Mouse (Mus musculus) C2C12 (cell line): Measurements from ENCODE around the gene Gxylt2. TPM values are rescaled to one million over a fixed set of nuclear protein-coding genes. Genes with fewer than 3 reads are reported as not detected.

Experiments
- H3K27me3 ChIP-seq: one replicate; pipeline ENCODE4 v1.6.1; 2011; ENCODE audit not compliant: control insufficient read depth, insufficient read depth, insufficient read length
- H3K36me3 ChIP-seq: one replicate; pipeline ENCODE4 v1.6.1; 2011; ENCODE audit not compliant: control insufficient read depth, insufficient read depth
- H3K4me3 ChIP-seq: one replicate; pipeline ENCODE4 v1.5.1; 2011; ENCODE audit warnings: mild to moderate bottlenecking, control low read depth; ENCODE audit not compliant: poor library complexity, insufficient read depth, severe bottlenecking
- H3K79me2 ChIP-seq: one replicate; pipeline ENCODE4 v1.6.1; 2011; ENCODE audit not compliant: control insufficient read depth, insufficient read depth
- H3K79me3 ChIP-seq: one replicate; pipeline ENCODE4 v1.6.1; 2011; ENCODE audit warnings: low read depth, control low read depth
- H3ac ChIP-seq: one replicate; pipeline ENCODE3; 2011; ENCODE audit warnings: low read depth; ENCODE audit not compliant: control insufficient read depth, insufficient read length
- CEBPB ChIP-seq: IDR thresholded peaks from one replicate; pipeline ENCODE4 v1.6.1; 2011; ENCODE audit warnings: low read depth, mild to moderate bottlenecking, control low read depth, moderate library complexity
- CTCF ChIP-seq: IDR thresholded peaks from one replicate; pipeline ENCODE4 v1.5.1; 2011; ENCODE audit not compliant: control insufficient read depth, insufficient read depth, insufficient read length
- FOSL1 ChIP-seq: IDR thresholded peaks from one replicate; pipeline ENCODE4 v1.8.0; 2011; ENCODE audit warnings: mild to moderate bottlenecking, low read length; ENCODE audit not compliant: poor library complexity, insufficient read depth, severe bottlenecking
- MAX ChIP-seq: IDR thresholded peaks from one replicate; pipeline ENCODE4 v1.6.1; 2011; ENCODE audit warnings: mild to moderate bottlenecking, control low read depth
- MYOD1 ChIP-seq: IDR thresholded peaks from one replicate; pipeline ENCODE4 v1.6.1; 2011; ENCODE audit warnings: low read depth; ENCODE audit not compliant: control insufficient read depth, insufficient read length
- MYOG ChIP-seq: IDR thresholded peaks from one replicate; pipeline ENCODE4 v1.6.1; 2011; ENCODE audit not compliant: control insufficient read depth, insufficient read length; ENCODE audit errors: extremely low read depth
- USF1 ChIP-seq: IDR thresholded peaks from one replicate; pipeline ENCODE4 v1.6.1; 2011; ENCODE audit warnings: low read depth, mild to moderate bottlenecking, control low read depth, moderate library complexity
- polyA plus RNA-seq: library from polyadenylated mRNA; unstranded; fragments of >200 nt; fragmentation: generic; extraction: Trizol; gene quantifications from one replicate; pipeline ENCODE4 v1.2.1, GENCODE M21; 2012; ENCODE audit warnings: missing spikeins

Gene Gxylt2
- polyA plus RNA-seq, 1 experiment, result 3.5 TPM

GRCm38 (mm10) chr6:100826046-100826445 lies 121.5 kb downstream of the Gxylt2 start:
- no peaks in the 10 kb centered on the region for H3K79me3 ChIP-seq
- H3K79me2 ChIP-seq, result no peaks in the 10 kb centered on the region
- no peaks in the 10 kb centered on the region for H3K36me3 ChIP-seq
- no peak overlapping the region for H3K4me3 ChIP-seq
- TF ChIP-seq USF1 (no peak), MYOD1 (peak; percentile 29)
- no peaks in the 10 kb centered on the region for H3K27me3 ChIP-seq
- no peak overlapping the region for H3ac ChIP-seq

DNA sequence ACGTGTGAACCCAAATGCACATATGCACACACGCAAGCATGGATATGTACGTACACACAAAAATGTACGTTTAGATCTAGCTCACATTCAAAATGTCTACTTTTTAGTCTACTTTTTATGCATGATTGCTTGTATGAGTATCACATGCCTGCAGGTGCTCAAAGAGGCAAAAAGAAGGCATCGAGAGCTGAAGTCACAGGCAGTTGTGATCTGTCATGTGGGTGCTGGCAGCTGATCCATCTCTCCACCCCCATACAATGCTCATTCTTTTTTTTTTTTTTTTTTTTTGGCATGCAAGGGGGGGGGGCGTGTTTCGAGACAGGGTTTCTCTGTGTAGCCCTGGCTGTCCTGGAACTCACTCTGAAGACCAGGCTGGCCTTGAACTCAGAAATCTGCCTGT lies 124.0 kb downstream of the Gxylt2 start:
- Histone ChIP-seq H3K79me2 (no peaks in the 10 kb centered on the region), H3K36me3 (no peaks in the 10 kb centered on the region), H3ac (no peak overlapping the region), H3K4me3 (no peak overlapping the region), H3K79me3 (peaks cover 1% of the 10 kb centered on the region), H3K27me3 (no peaks in the 10 kb centered on the region)
- TF ChIP-seq MAX (no peak), USF1 (no peak), MYOD1 (no peak), MYOG (no peak), CEBPB (no peak), CTCF (no peak), FOSL1 (no peak)

DNA sequence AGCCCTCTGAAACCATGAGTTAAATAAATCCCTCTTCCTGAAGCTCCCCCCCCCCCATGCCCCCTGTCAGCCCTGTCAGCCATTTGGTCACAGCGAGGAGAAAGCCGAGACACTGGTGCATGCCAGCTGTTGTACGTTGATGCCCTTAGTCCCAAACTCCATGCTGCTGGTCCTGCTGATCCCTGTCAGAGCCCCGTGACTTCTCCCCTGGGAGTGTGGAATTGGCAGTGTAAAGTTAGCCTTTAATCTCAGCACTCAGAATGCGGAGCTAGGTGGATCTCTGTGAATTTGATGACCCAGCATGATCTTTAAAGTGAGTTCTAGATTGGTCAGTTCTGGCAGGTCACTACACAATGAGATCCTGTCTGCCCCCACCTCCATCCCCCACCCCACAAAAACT lies 125.2 kb downstream of the Gxylt2 start:
- no peak for TF ChIP-seq CEBPB
- H3K4me3 ChIP-seq, result no peak overlapping the region
- H3ac ChIP-seq, result no peak overlapping the region
- H3K79me3 ChIP-seq, result peaks cover 10% of the 10 kb centered on the region
- H3K79me2 ChIP-seq, result peaks cover 10% of the 10 kb centered on the region
- H3K36me3 ChIP-seq, result peaks cover 2% of the 10 kb centered on the region
- no peaks in the 10 kb centered on the region for H3K27me3 ChIP-seq

- peaks cover 16% of the 10 kb centered on the region for H3K36me3 ChIP-seq
- H3ac ChIP-seq, result no peak overlapping the region
- TF ChIP-seq CTCF, result no peak
- peaks cover 24% of the 10 kb centered on the region for H3K79me3 ChIP-seq
- no peak overlapping the region for H3K4me3 ChIP-seq
- H3K27me3 ChIP-seq, result no peaks in the 10 kb centered on the region
- peaks cover 24% of the 10 kb centered on the region for H3K79me2 ChIP-seq
Observed at GRCm38 (mm10) chr6:100831188-100831587, 126.7 kb downstream of the Gxylt2 start.

DNA sequence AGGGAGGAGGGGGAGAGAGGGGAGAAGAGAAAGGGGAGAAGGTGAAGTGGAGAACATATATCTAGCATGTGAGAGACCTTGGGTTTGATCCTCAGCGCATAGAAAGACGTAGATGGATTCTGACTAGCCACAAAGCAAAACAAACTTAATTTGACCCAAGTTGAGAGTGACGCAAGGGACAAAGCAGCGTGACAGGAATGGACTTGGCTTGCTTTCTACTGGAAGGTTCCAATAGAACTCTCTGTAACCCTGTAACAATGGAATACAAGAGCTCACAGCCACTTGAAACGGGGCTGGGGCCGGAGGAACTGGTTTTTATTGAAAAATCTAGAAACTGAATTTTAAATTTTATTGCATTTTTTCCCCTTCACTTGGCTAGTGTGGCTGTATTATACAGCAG lies 127.2 kb downstream of the Gxylt2 start:
- TF ChIP-seq FOSL1 (no peak), MAX (no peak), MYOG (no peak), MYOD1 (no peak), USF1 (no peak), CEBPB (no peak), CTCF (no peak)

GRCm38 (mm10) chr6:100833355-100833754 lies 128.8 kb downstream of the Gxylt2 start, which contains the start of gene Ppp4r2:
Ppp4r2 (plus strand) TSS chr6:100833622.
- TF ChIP-seq USF1 (no peak), MAX (peak; percentile 59), MYOG (no peak), MYOD1 (peak; percentile 47), CEBPB (no peak)

More for the DNA sequence above, 127.2 kb downstream of the Gxylt2 start:
- H3K79me2 ChIP-seq, result peaks cover 30% of the 10 kb centered on the region
- peaks cover 30% of the 10 kb centered on the region for H3K79me3 ChIP-seq
- peaks cover 22% of the 10 kb centered on the region for H3K36me3 ChIP-seq
- no peak overlapping the region for H3K4me3 ChIP-seq
- H3ac ChIP-seq, result no peak overlapping the region
- H3K27me3 ChIP-seq, result no peaks in the 10 kb centered on the region

DNA sequence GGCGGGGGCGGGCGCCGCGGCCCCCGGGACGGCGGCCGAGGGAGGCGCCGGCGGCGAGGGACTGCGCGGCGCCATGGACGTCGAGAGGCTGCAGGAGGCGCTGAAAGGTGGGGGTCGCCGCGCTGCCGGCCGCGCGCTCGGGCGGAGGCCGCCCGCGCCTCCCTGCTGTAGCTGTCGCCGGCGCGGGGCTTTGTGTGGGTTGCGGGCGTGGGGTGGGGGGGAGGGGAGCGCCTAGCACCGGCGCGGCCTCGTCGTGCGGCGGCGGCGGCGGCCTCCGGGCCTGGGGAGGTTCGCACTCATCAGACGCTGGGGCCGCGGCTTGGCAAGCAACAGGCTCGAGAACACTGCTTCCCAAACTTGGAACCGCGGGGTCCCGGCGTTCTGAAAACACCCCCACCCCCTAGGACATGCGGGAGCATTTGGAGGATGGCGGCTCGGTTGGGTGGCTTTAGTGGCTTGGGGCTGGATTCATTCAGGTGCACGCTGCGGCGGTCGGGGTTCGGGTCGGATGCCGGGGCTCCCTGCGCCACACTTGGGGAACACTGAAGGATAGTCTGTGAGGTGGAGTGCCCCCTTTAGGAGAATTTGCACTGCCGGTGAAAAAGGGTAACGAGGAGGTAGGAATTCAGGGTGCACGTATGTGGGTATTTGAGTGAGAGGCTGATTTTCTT lies 129.4 kb downstream of the Gxylt2 start:
- Histone ChIP-seq H3K79me3 (peaks cover 51% of the 10 kb centered on the region), H3K36me3 (peaks cover 43% of the 10 kb centered on the region), H3K27me3 (no peaks in the 10 kb centered on the region), H3K79me2 (peaks cover 52% of the 10 kb centered on the region), H3K4me3 (peak overlapping the region; percentile 77), H3ac (peak overlapping the region; percentile 76)
- TF ChIP-seq CTCF (peak; percentile 40), FOSL1 (no peak), MYOG (no peak)

More at GRCm38 (mm10) chr6:100833355-100833754, 128.8 kb downstream of the Gxylt2 start, which contains the start of gene Ppp4r2:
- no peaks in the 10 kb centered on the region for H3K27me3 ChIP-seq
- peaks cover 46% of the 10 kb centered on the region for H3K79me2 ChIP-seq
- peak within 1 kb of the TSS; percentile 82 for H3ac ChIP-seq
- peaks cover 37% of the 10 kb centered on the region for H3K36me3 ChIP-seq
- H3K4me3 ChIP-seq, result peak within 1 kb of the TSS; percentile 77
- peaks cover 46% of the 10 kb centered on the region for H3K79me3 ChIP-seq
